Mouse (Mus musculus): ENCODE measurements around the gene Dcaf6.

DNA sequence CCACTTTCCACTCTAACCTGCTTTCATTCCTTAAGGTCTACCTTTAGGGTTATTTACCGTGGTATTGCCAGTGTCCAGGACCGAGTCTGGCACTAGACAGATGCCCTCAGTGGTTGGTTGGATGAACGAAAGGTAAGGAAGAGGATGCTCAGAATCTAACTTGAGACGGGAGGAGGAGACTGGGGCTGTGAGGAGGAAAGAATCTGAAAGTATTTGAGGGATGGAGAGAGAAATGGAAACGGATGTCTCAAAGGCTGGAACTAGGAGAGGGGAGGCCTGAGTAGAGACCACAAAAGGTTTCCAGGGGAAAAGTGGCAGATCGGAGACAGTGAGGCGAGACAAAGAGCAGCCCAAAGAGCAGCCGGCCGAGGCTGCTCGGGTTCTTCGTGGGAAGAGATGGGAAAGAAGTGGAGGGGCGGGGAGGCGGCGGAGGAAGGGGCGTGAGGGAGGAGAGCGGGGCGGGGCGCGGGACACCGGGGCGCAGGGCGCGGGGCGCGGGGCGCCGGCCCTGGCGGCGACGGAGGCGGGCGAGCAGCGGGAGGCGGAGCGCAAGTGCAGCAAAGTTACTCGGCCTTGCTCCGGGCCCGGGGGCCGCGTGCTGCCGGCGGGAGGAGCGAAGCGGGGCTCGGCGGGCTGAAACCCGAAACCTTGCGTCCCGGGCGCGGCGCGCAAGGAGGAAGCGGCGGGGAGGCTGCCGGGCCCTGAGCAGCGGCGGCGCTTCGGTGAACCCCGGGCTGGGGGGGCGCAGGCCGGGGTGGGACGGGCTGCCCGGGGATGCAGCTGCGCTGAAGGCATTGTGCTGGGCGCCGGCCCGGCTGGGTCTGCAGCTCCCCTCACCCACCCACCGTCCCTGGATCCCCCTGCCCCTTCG lies 178.7 kb downstream of the Dcaf6 start:
- TF ChIP-seq CTCF (IDR thresholded peaks at IDR 0.05; ENCODE audit: low read depth, low read length) (no peak), POLR2A (IDR thresholded peaks at IDR 0.05; ENCODE audit: extremely low read depth, insufficient read depth, low read length) (no peak)
